Mouse (Mus musculus): ENCODE results near the gene Cabp1. TPM values are rescaled to one million over a fixed set of nuclear protein-coding genes. Genes with fewer than 3 reads are reported as not detected.

Gene Cabp1
- total RNA-seq, 2 experiments from 2014 or later, result not detected

DNA sequence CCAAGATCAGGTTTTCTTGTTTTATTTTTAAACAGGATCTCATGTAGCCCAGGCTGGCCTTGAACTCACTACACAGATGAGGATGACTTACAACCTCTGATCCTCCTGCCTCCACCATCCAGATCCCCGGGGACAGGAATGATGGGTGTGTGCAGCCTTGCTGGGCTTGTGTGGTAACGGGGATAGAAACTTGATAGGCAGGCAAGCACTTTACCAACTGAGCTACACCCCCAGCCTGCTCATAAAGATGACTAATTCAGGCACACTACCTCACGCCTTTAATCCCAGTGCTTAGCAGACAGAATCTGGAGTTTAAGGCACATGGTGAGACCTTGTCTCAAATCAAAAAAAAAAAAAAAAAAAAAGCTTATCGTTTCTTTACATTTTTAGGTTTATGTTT lies 18.7 kb upstream of the Cabp1 start:
- no peak for ATAC-seq (replicated peaks; ENCODE audit: low FRiP score, low TSS enrichment, poor library complexity, severe bottlenecking)

DNA sequence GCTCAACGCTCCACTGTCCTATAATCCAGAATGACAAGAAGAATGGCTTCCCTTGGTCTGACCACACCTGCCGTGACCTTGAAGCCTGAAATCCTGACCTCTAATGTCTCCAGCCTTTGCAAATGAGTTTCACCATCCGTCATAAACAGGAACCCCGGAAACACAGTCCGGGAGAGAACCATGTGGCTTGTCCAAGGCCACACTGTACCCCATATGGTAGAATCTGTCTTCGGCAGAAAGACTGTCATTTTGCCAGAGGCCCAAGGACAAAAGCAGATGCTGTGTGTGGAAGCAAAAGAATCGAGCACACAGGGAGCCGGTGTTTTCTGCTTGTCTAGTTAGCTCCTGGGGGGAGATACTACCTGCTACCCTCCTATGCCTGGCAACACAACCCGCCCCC lies 18.3 kb upstream of the Cabp1 start:
- ATAC-seq (replicated peaks; ENCODE audit: low FRiP score, low TSS enrichment, poor library complexity, severe bottlenecking), result no peak

DNA sequence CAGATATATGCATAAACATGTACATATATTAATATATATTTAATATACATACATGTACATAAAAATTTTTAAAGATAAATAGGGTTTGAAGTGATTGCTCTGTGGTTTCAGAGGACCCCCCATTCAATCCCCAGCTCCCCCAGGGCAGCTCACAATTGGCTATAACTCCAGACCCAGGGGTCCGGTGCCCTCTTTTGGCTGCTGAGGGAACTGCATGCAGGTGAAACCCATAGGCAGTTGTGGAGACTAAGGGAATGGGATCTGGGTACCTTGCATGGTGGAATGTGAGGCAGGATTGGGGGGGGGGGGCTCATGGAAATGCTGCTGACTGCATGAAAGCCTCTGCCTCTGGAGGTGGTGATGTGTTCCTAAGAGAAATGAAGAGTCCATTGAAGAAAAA lies 16.2 kb upstream of the Cabp1 start:
- 0 out of 2 replicates have a peak, but pooled peaks have one; percentile 55 for ATAC-seq (replicated peaks; ENCODE audit: low FRiP score, low TSS enrichment, poor library complexity, severe bottlenecking)

DNA sequence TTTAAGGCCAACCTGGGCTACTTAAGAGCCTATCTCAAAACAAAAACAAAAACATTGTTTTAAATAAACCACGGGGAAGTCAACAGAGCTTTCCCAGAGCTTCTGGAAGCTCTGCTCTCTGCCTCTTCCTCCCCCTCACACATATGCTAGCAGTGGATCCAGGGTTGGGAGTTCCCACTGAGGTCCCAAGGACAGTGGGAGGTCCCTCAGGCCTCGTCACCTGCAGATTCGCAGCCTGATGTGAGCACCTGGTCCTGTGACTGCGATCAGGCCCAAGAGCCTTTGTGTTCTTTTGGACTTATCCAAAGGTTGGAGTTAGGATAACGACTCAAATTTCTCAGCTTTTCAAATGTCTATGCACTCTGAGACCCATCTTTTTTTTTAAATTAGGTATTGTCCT lies 14.4 kb upstream of the Cabp1 start:
- no peak for ATAC-seq (replicated peaks; ENCODE audit: low FRiP score, low TSS enrichment, poor library complexity, severe bottlenecking)

DNA sequence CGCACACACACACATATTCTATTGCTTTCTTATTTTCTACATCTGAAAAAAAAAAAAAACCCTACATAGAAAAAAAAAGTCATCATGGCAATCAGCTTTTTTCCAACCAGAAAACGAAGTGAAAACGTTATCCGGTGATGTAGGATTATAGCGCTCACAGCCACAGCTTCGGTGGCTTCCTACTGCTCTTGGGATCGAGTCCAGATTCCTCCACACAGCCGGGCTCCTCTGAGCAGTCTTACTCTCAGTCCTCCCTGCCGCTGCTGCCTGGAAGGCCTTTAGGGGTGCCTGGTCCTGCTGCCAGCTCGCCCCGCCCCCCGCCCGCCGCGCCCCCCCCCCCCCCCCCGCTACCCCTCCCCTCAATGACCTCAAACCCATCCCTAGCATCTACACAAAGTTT lies 13.7 kb upstream of the Cabp1 start:
- no peak for ATAC-seq (replicated peaks; ENCODE audit: low FRiP score, low TSS enrichment, poor library complexity, severe bottlenecking)

DNA sequence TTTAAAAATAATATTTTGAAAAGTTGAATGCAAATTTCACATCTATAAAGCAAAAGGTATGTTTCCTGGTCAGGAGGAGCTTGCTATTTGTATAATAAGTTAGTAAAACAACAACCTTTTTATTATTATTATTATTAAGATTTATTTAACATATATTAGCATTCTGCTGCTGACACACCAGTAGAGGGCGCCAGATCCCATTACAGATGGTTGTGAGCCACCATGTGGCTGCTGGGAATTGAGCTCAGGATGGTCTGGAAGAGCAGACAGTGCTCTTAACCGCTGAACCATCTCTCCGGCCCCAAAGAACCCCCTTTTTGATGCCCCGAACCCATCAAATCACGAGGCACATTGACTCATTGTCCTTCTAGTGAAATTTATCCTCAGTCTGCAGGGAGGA lies 13.1 kb upstream of the Cabp1 start:
- ATAC-seq (replicated peaks; ENCODE audit: low FRiP score, low TSS enrichment, poor library complexity, severe bottlenecking), result no peak

DNA sequence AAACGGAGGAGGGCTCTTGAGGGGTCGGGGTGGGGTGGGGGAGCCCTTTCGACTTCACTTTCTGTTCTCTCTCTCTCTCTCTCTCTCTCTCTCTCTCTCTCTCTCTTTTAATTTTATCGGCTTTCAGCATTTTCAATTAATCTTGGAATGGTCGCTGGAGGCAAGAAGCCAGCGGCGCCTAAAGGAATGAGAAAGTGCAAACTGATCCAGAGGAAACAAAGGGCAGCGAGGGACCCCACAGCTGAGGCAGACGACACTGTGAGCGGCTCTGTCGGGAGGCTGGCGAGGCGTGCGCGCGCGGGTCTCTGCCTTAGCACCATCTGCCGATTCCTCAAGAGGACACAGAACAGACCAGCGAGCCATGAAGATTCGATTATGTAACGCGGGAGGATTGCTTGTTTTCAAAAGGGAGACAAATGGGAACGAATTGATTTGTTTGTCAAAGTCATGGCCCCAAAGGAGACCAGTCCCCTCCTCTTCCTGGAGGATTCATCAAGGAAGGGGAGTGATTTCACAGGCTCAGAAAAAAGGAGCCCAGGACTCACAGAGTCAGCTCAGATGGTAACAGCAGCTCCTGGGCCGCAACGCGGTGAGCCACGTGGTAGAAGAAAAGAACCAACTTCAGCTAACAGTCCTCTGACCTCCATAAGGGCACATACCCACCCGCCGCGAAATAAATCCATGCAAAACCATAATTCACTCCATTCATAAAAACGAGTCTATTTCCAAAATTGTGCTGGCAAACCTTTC lies 10.6 kb upstream of the Cabp1 start:
- no peak for ATAC-seq (replicated peaks; ENCODE audit: low FRiP score, low TSS enrichment, poor library complexity, severe bottlenecking)

DNA sequence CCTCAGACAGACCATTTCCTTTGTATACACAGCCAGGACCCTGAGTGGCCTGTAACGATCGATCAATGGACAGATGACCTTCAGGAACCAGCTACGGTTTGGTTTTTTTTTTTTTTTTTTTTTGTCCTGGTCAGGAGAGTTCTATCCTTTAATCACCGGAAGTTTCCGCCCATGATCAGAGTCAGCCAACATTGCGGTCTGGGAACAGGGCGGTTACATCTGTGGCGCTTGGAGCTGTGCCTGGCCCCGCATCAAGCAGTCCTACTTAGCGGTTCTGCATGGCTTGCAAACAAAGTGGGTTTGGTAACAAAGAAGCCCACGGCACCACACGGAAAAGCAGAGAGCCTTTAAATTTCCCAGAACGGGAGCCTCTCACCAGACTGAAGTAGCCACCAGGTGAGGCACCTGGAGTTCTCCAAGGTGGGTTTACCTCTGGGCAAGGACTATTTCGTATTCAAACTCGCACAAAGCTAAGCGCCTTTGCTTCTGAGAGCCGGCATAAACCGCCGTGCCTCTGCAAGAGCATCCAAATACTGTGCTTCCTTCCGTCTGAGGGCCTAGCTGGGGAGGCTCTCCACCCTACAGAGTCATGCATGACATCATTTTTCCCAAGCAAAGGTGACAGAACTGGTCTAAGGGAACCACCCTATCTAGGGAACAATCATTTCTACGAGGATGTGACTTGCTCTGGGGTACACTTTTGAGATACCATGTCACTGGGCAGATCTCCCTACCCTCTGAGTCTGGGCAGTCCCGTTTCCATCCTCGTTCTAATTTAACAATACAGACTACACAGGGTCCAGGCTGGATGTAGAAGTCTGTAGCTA lies 9.8 kb upstream of the Cabp1 start:
- ATAC-seq (replicated peaks; ENCODE audit: low FRiP score, low TSS enrichment, poor library complexity, severe bottlenecking), result no peak

DNA sequence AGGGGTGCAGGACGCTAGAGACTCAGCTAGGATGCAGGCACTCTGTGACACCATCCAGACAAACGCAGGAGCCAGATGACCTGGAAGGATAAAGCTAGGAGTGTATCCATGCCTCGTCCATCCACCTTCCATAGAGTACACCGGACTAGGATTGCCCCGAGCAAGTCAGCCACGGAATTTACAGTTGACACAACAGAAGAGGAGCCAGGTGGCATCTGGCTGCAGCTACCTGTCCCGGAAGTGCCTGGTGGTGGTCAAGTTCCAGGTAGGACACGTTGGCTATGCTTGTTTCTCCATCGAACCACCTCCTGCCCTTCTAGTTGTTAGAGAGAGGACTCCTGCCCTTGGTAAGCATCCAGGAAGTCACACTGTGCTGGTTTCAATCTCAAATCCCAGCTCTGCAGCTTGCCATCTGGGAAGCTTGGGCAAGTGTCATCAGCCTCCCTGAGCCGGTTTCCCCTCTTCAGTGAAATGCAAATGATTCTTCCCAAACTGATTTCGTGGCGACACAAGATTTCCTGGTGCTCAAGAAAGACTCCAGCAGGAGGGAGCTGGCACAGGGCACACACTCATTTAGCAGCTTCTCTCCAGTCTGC lies 543 bp upstream of the Cabp1 start:
- ATAC-seq (replicated peaks; ENCODE audit: low FRiP score, low TSS enrichment, poor library complexity, severe bottlenecking), result no peak

DNA sequence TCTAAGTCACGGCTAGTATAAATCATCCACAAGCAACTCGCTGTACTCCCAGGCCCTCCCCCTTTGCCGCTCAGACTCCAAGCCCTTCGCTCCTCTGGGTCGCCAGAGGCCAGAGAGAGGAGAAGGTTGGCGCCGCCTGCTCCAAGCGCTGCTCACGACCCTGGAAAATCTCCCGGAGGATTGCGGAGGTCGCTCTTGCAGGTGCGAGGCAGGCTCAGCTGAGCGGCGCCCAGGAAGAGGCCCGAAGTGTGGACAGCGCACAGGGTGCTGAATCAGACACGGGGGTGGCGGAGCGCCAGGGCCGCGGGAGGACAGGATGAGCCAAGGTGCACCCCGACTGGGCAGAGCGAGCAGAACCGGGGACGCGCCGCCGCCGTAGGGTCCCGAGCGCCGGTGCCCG lies 955 bp downstream of the Cabp1 start:
- ATAC-seq (replicated peaks; ENCODE audit: low FRiP score, low TSS enrichment, poor library complexity, severe bottlenecking), result peak; percentile 62

DNA sequence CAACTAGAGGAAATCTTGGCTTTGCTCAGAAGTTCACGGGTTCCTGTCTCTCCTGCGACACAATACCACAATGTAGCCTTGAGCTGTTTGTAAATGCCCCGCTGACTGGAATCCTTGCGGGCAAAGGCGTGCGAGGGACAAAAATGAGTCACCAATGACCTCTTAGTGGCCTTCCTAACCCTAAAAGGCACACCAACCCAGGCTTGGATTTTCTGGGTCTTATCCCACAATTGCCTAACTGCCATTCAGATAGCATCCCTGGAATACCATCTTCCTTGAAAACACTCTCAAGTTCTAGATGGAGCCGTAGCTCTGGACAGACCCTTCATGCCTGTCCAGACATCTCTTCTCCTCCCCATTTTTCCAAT lies 1.4 kb downstream of the Cabp1 start:
- no peak for ATAC-seq (replicated peaks; ENCODE audit: low FRiP score, low TSS enrichment, poor library complexity, severe bottlenecking)

DNA sequence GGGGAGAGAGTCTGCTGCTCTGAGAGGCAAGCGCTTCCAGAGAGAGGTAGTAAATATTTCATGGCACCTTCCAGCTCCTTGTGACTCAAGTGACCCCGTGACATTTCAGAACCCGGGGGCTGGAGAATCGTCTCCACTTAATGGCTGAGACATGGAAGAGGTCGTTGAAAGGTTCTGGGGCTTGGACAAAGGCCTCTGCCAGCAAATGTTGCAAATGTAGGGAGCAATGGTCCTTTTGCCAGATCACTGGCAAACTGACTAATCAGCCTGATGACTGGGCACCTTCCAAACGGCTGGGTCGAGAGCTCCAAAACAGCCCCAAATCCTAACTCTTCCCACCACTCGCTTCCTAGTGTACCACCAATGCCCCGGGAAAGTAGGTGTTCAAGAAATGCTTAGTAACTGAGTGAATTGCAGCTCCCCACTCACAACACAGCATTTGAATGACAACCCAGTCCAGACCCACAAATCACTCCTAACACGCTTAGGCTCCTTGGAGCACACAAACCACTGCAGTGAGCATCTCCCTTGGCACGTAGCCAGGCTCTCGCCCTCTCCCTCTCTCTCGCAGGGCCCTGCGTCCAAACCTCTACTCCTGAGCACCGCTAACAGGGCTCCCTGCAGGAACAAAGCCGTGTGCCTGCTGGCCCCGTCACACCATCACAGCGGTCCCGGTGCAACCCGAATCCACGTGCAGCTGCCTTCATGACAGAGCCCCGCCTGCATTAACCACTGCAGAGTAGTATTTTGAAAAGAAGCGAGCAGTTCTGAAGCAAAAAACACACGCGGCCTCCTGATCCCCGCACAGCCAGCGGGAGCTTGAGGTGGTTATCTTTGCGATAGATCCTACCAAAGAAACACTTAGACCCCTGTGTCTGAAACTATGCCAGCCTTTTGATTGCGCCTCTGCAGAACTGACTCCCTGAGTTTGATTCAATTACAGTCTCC lies 2.0 kb downstream of the Cabp1 start:
- ATAC-seq (replicated peaks; ENCODE audit: low FRiP score, low TSS enrichment, poor library complexity, severe bottlenecking), result no peak

DNA sequence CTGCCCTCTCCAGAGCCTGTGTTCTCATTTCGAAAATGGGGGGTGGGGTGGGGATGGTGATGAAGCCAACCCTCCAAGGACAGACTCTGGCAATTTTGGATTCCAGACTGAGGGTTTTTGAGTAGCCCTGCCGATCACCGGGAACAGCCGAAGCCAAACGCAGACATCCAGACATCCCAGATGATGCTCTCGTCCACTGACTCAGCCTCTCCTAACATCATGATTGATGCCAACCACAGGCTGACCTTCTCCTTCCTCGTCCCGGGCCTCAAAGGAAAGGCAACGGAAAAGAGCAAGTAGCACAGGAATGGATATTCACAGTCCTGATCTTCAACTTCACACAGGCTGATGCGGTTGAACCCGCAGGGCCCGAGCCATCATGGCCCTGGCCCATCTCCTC lies 4.1 kb downstream of the Cabp1 start:
- no peak for ATAC-seq (replicated peaks; ENCODE audit: low FRiP score, low TSS enrichment, poor library complexity, severe bottlenecking)

DNA sequence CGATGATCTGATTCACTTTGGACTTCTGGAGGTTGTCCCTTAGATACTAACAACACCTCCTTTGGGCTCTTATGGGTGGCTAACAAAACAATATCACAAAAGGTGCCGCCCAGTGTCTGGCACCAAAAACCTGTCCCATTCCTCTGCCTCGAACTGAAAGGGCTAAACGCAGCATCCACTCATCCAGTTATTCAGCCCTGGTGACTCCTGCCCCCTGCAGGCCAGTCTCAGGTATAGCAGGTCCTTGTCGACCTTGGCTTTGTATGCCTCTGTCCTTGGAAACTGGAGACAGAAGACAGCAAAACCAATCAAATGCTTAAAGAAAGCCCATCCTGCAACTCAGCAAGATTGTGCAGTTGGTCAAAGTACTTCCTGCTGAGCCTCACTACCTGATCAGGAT lies 5.4 kb downstream of the Cabp1 start:
- no peak for ATAC-seq (replicated peaks; ENCODE audit: low FRiP score, low TSS enrichment, poor library complexity, severe bottlenecking)

DNA sequence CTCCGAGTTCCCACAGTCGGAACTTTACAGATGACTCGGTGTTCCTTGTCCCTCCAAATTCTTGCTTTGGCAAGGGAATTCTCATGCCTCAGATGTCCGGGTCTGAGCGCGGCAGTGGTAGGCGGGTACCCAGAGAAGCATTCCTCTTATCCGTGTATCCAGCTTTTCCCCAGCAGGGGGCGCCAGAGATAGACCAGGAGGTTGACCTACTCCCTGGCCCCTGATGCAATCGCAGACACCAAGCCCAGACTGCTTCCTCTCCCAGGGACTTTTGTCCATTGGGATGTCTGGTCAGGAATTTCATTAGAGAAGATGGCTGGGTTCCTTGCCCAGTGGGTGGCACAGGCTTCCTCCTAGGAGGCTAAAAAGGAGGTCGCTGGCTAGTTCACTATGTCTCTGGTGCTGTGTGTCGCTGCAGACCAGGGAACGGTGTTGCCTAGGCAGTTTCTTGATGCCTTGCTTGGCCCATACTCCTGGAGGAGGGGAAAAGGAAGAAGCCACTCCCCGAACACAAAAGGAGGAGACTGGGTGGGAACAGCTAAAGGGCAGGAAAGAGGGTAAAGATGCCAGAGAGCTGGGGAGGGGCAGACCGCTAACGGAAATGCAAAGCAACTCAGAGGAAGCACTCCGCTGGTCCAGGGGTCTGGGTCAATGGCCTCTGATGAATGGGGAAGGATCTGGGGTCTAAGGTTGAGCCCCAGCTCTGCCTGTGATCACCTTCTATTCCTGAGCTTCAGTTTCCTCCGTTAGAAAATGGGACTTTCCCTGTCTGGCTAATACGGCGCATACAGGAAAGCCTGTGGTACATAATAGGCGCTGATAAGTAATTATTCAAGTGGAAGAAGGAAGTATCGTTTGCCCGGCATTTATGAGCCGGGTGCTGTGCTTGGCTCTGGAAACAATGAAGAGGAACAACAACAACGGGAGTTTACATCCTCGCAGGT lies 6.7 kb downstream of the Cabp1 start:
- peak; percentile 77 for ATAC-seq (replicated peaks; ENCODE audit: low FRiP score, low TSS enrichment, poor library complexity, severe bottlenecking)

DNA sequence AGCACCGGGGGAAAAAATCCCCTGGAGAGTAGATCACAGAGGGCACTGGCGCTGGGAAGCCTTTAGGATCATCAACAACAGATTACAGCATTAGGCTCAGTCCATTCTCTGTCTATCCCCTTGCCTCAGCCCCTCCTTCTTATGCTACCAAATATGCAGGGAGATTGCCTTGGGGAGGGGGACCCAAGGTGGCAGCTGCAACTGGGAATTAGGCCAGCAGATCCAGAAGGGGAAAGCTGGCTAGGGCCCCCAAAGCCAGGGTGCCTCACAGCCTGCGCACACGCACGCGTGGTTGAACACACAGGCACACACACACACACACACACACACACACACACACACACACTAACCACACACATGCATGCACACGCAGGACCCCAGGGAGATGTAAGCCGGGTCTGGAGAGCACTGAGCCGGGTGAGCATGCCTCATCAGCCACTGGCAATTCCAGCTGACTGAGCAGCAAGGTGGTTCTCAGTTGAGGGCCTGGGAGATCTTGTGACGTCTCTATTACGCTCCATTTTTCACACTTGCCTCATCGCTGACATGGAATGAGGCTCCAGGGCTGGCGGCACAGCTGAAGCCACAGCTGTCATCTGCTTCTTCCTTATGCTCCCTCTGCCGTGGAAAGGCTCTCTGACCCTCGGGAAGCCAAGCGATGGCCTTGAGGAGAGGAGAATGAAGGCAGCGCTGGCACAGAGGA lies 7.7 kb downstream of the Cabp1 start:
- no peak for ATAC-seq (replicated peaks; ENCODE audit: low FRiP score, low TSS enrichment, poor library complexity, severe bottlenecking)

DNA sequence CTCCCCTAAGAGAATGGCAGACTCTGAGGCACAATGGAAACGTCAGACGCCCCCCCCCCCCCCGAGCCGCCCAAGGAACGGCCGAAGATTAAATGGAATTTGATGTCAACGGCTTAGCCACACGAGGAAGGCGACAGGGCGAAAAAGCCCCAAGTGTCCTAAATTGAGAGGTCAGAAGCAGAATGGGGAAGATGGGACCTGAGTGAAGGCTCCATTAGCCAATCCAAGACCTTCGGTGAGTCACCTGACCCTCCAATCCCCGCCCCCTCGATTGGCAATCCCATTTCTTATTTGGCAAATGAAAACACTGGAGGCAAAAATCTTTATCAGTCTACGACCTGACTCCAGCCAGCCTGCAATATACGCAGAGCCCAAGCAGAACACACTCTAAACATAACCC lies 9.5 kb downstream of the Cabp1 start:
- ATAC-seq (replicated peaks; ENCODE audit: low FRiP score, low TSS enrichment, poor library complexity, severe bottlenecking), result no peak

DNA sequence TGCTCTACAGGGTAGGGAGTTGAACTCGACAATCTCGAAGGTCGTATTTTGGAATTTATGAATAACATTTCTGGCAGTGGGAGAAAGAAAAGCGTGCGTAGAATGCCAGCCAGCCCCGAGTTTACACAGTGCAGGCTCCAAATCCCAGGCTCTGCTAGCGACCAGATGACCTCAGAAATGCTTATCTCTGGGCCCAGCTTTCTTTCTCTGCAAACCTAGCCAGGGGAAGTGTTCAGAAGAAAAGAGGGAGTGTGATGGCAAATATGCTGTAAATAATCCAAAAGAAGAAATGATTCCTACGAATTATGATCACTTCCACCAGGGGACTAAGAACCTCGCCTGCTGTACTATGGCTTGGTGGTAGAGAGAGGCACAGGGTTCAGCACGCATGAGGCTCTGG lies 10.7 kb downstream of the Cabp1 start:
- ATAC-seq (replicated peaks; ENCODE audit: low FRiP score, low TSS enrichment, poor library complexity, severe bottlenecking), result no peak

All from megakaryocyte-erythroid progenitor cell, adult 5-6 weeks (primary cell).